ENCODE assay signal across 9 mouse cellular contexts in the genomic region with DNA sequence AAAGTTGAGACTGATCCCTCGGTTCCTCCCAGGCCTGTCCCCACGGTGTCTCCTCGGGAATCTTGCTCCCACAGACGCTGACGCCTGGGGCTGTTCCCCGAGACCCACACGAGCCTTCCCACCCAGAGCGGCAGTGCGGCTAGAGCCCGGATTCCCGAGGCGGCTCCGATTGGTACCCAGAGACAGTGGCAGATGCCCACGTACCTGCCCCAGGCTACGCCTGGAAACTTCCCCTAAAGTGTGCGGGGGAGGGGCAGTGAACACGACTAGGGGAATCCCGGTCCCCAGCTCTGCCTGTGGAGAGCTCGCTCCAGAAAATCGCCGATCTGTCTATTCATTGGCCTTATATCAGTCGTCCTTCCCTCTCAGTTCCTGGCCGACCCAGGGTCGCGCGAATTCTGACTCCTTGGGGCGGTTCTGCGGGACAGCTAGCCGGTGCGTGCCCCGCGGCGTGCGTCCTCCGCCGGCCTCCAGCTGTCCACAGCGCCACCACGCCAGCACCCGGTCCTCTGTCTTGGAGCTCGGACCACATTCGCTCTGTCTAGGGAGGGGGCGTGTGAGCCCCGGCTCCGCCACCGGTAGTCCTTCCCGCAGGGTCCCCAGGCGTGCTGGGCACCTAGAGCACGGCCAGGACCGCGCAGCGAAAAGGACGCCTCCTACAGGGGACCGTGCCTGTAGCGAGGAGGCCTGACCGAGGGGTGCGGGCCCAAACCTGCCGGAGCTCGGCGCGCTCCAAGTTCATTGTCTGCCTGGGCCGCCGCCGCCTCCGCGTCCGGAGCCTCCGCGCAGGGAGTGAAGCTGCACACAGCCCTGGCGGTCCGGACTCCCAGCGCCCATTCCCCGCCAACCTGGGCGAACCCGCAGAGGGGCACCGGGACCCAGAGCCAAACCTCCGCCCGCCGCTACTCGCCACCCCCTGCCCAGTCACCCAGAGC. TPM values are rescaled to one million over a fixed set of nuclear protein-coding genes. Genes with fewer than 3 reads are reported as not detected.
DNase-seq lines count a peak whose midpoint lies in the region; ATAC-seq and TF ChIP-seq lines count a peak whose summit lies in the region.
"Had no signal": no experiment of that assay in that cellular context is flagged by ENCODE, and none has a peak within 500 bp of the region (broad histone marks: within the 10 kb centered on the region; RNA-seq: fewer than 3 reads in every experiment).

No protein-coding gene starts in this region.

- TF ChIP-seq CTCF in kidney, adult 2 months (conservative IDR thresholded peaks at IDR 0.05; ENCODE audit: insufficient read depth, insufficient read length, low read depth, low read length), result no peak
- peak; percentile 23; the same call in 1 of the 2 replicates for TF ChIP-seq CTCF in spleen, adult 2 months (IDR thresholded peaks at IDR 0.05; ENCODE audit: extremely low read depth, insufficient read depth, insufficient read length, insufficient replicate concordance)

- DNase-seq in urinary bladder, adult 18-20 months (ENCODE audit: low spot score in 2 of 2), result peak; percentile 65 to 79
- no peak for DNase-seq in urinary bladder, postnatal 10 days (ENCODE audit: low spot score)
- peak; percentile 47 for DNase-seq in heart, adult 8-10 months (ENCODE audit: low spot score)
- peak; percentile 69 for DNase-seq in kidney, adult 2 months
- DNase-seq in spleen, adult 2 months (ENCODE audit: low read depth in 1 of 2, low spot score in 2 of 2), result peak; percentile 58 to 85

- H3K27ac ChIP-seq in embryonic facial prominence, embryonic 12.5 days, result peak overlapping the region; percentile 80
- peak overlapping the region; percentile 87 for H3K27ac ChIP-seq in kidney, adult 2 months (ENCODE audit: insufficient read depth, low read depth, low read length)
- H3K27ac ChIP-seq in limb, embryonic 15.5 days, result peak overlapping the region; percentile 91
- peak overlapping the region; percentile 87 for H3K27ac ChIP-seq in midbrain, embryonic 15.5 days
- H3K27ac ChIP-seq in spleen, adult 2 months (ENCODE audit: insufficient read depth, low read length), result peak overlapping the region; percentile 98

- peak overlapping the region; percentile 78 for H3K9ac ChIP-seq in embryonic facial prominence, embryonic 12.5 days
- H3K9ac ChIP-seq in limb, embryonic 15.5 days, result peak overlapping the region; percentile 80
- H3K9ac ChIP-seq in midbrain, embryonic 15.5 days, result peak overlapping the region; percentile 84

- under 1% methylated on average over 78 of the region's 79 CpGs for WGBS in embryonic facial prominence, embryonic 12.5 days
- WGBS in kidney, adult 2 months, result under 1% methylated on average over 79 of the region's 79 CpGs
- WGBS in limb, embryonic 15.5 days, result under 1% methylated on average over 79 of the region's 79 CpGs
- WGBS in midbrain, embryonic 15.5 days, result under 1% methylated on average over 75 of the region's 79 CpGs
- under 1% methylated on average over 75 of the region's 79 CpGs for WGBS in spleen, adult 2 months

- no peaks in the 10 kb centered on the region for H3K9me3 ChIP-seq in embryonic facial prominence, embryonic 12.5 days
- H3K9me3 ChIP-seq in limb, embryonic 15.5 days, result no peaks in the 10 kb centered on the region
- H3K9me3 ChIP-seq in midbrain, embryonic 15.5 days, result no peaks in the 10 kb centered on the region

- H3K4me3 ChIP-seq in embryonic facial prominence, embryonic 12.5 days, result peak overlapping the region; percentile 68
- peak overlapping the region; percentile 94 for H3K4me3 ChIP-seq in kidney, adult 2 months (ENCODE audit: insufficient read depth, low read depth, low read length)
- peak overlapping the region; percentile 79 for H3K4me3 ChIP-seq in limb, embryonic 15.5 days
- H3K4me3 ChIP-seq in midbrain, embryonic 15.5 days, result peak overlapping the region; percentile 87
- peak overlapping the region; percentile 84 for H3K4me3 ChIP-seq in spleen, adult 2 months (ENCODE audit: extremely low read depth, insufficient read depth, insufficient read length)

- peak; percentile 71 for ATAC-seq in embryonic facial prominence, embryonic 12.5 days (ENCODE audit: insufficient number of reproducible peaks, insufficient read depth, low FRiP score, low TSS enrichment)
- ATAC-seq in limb, embryonic 15.5 days (ENCODE audit: insufficient number of reproducible peaks, low FRiP score, low TSS enrichment, low read depth), result peak; percentile 45; the same call in 1 of the 2 replicates
- peak; percentile 80 for ATAC-seq in midbrain, embryonic 15.5 days (replicated peaks)

- H3K4me1 ChIP-seq in embryonic facial prominence, embryonic 12.5 days, result peaks cover 36% of the 10 kb centered on the region
- peaks cover 5% of the 10 kb centered on the region; the same call in 1 of the 2 replicates for H3K4me1 ChIP-seq in kidney, adult 2 months (ENCODE audit: control insufficient read depth, insufficient read depth, low read length)
- peaks cover 49% of the 10 kb centered on the region for H3K4me1 ChIP-seq in limb, embryonic 15.5 days
- peaks cover 23% of the 10 kb centered on the region for H3K4me1 ChIP-seq in midbrain, embryonic 15.5 days
- peaks cover 35% of the 10 kb centered on the region for H3K4me1 ChIP-seq in spleen, adult 2 months (ENCODE audit: control insufficient read depth, insufficient read depth, insufficient read length)

- peak overlapping the region; percentile 97 for H3K4me2 ChIP-seq in embryonic facial prominence, embryonic 12.5 days (replicated peaks)
- peak overlapping the region; percentile 94 for H3K4me2 ChIP-seq in limb, embryonic 15.5 days
- peak overlapping the region; percentile 96 for H3K4me2 ChIP-seq in midbrain, embryonic 15.5 days

- H3K27me3 ChIP-seq in embryonic facial prominence, embryonic 12.5 days, result peaks cover 11% of the 10 kb centered on the region; the same call in 1 of the 2 replicates
- no peaks in the 10 kb centered on the region for H3K27me3 ChIP-seq in kidney, adult 2 months (replicated peaks; ENCODE audit: control insufficient read depth, insufficient read depth, low read length)
- H3K27me3 ChIP-seq in limb, embryonic 15.5 days, result no peaks in the 10 kb centered on the region
- no peaks in the 10 kb centered on the region for H3K27me3 ChIP-seq in midbrain, embryonic 15.5 days (replicated peaks)
- H3K27me3 ChIP-seq in spleen, adult 2 months (ENCODE audit: control insufficient read depth, insufficient read depth, low read length), result no peaks in the 10 kb centered on the region

- no peak for TF ChIP-seq POLR2A in kidney, adult 2 months (IDR thresholded peaks at IDR 0.05; ENCODE audit: low read depth, low read length)
- TF ChIP-seq POLR2A in spleen, adult 2 months (IDR thresholded peaks at IDR 0.05; ENCODE audit: low read depth, low read length), result no peak

- no peaks in the 10 kb centered on the region for H3K36me3 ChIP-seq in embryonic facial prominence, embryonic 12.5 days
- H3K36me3 ChIP-seq in kidney, adult 2 months (ENCODE audit: control insufficient read depth, insufficient read depth, low read length), result no peaks in the 10 kb centered on the region
- H3K36me3 ChIP-seq in limb, embryonic 15.5 days, result no peaks in the 10 kb centered on the region
- H3K36me3 ChIP-seq in midbrain, embryonic 15.5 days (replicated peaks), result no peaks in the 10 kb centered on the region
- no peaks in the 10 kb centered on the region for H3K36me3 ChIP-seq in spleen, adult 2 months (ENCODE audit: control insufficient read depth, insufficient read depth, low read length)
- H3K36me3 ChIP-seq: G1E had no signal

RNA-seq across cellular contexts. Expression of a gene that starts 0.7 kb away (rescaled TPM):
- 22.5 and 24.6 TPM in 2 replicates for polyA plus RNA-seq in embryonic facial prominence, embryonic 12.5 days (2016; fragmentation: Nextera tagmentation; extraction: Ambion mirVana)
- total RNA-seq in heart, adult 8-10 months (2022), result 1 to 10 TPM; 5.5 to 8.9 (median 6.6) TPM
- 13.8 and 17.6 TPM in 2 replicates for polyA plus RNA-seq in kidney, adult 2 months (2012; rRNA removed)
- 22.4 and 24.9 TPM in 2 replicates for polyA plus RNA-seq in limb, embryonic 15.5 days (2015; fragmentation: Nextera tagmentation; extraction: Ambion mirVana)
- polyA plus RNA-seq in midbrain, embryonic 15.5 days (2015; fragmentation: Nextera tagmentation; extraction: Ambion mirVana), result 13.5 and 14.4 TPM in 2 replicates
- polyA plus RNA-seq in spleen, adult 2 months (2012; rRNA removed), result 25.9 and 27.9 TPM in 2 replicates
- polyA plus RNA-seq: G1E had no signal
